Mouse (Mus musculus): ENCODE measurements around the gene Mars2. TPM values are rescaled to one million over a fixed set of nuclear protein-coding genes. Genes with fewer than 3 reads are reported as not detected.

The Mars2 gene
- polyA plus RNA-seq, 1 experiment: 2.5 TPM

DNA sequence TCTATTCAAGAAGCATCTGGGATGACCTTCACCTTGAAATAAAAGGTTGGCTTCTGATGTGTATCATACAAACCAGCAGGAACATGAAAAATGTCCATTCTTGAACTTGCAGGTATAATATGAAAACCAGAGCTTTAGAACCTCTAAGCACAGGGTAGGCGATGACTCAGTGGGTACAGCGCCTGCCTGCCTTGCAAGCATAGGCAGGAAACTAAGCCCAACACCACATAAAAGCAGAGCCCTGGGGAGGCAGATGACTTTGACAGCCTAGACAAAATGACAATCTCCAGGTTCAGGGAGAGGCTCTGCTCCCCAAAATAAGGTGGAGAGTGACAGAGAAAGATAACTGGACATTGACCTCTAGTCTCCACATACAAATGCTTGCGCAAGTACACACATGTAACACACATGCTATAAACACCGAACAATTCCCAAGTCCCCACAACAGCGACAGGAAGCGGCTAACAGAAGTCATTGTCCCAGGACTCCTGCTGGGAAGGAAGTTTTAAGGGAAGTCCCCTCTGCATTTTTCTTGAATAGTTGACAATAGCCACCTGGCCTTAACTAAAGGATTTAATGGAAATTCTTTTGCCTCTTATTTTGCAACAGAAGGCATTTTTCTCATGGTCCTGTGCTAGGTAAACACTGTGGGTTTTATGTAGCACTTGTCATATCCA, 40.5 kb upstream of the Mars2 start:
- H3K27me3 ChIP-seq (ENCODE audit: control insufficient read depth, insufficient read depth, low read length): no peaks in the 10 kb centered on the region
- DNase-seq (ENCODE audit: low read depth in 1 of 2, low spot score in 2 of 2): no peak
- WGBS: 71% methylated on average over 6 of the region's 6 CpGs
- H3K4me3 ChIP-seq (ENCODE audit: extremely low read depth, insufficient read depth, insufficient read length): no peak overlapping the region
- no peaks in the 10 kb centered on the region for H3K36me3 ChIP-seq (ENCODE audit: control insufficient read depth, insufficient read depth, low read length)
- no peak overlapping the region for H3K27ac ChIP-seq (ENCODE audit: insufficient read depth, low read length)
- TF ChIP-seq CTCF (IDR thresholded peaks at IDR 0.05; ENCODE audit: extremely low read depth, insufficient read depth, insufficient read length, insufficient replicate concordance) (no peak), POLR2A (IDR thresholded peaks at IDR 0.05; ENCODE audit: low read depth, low read length) (no peak)
- H3K4me1 ChIP-seq (ENCODE audit: control insufficient read depth, insufficient read depth, insufficient read length): no peaks in the 10 kb centered on the region

DNA sequence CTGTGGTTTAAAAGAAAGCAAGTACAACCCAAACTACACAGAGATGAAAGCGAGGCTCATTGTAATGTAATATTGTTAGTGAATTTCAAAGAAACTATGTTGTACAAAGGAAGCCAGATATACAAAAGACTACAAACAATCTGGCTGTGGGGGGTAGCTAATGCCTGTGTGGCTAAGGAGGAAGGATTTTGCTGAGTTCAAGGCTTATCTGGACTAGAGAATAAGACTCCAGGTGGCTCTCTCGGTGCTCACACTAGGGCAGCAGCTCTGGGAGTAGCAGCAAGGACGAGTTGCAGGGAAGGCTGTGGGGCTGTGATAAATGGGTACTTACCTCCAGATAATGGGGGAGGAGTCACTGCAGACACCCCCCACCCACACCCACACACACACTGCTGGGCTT, 38.3 kb upstream of the Mars2 start:
- Histone ChIP-seq H3K27me3 (ENCODE audit: control insufficient read depth, insufficient read depth, low read length) (no peaks in the 10 kb centered on the region), H3K36me3 (ENCODE audit: control insufficient read depth, insufficient read depth, low read length) (no peaks in the 10 kb centered on the region; the same call in 1 of the 2 replicates), H3K4me1 (ENCODE audit: control insufficient read depth, insufficient read depth, insufficient read length) (no peaks in the 10 kb centered on the region), H3K27ac (ENCODE audit: insufficient read depth, low read length) (no peak overlapping the region), H3K4me3 (ENCODE audit: extremely low read depth, insufficient read depth, insufficient read length) (no peak overlapping the region)
- WGBS: 56% methylated on average over 3 of the region's 3 CpGs
- no peak for DNase-seq (ENCODE audit: low read depth in 1 of 2, low spot score in 2 of 2)
- TF ChIP-seq CTCF (IDR thresholded peaks at IDR 0.05; ENCODE audit: extremely low read depth, insufficient read depth, insufficient read length, insufficient replicate concordance) (no peak), POLR2A (IDR thresholded peaks at IDR 0.05; ENCODE audit: low read depth, low read length) (no peak)

DNA sequence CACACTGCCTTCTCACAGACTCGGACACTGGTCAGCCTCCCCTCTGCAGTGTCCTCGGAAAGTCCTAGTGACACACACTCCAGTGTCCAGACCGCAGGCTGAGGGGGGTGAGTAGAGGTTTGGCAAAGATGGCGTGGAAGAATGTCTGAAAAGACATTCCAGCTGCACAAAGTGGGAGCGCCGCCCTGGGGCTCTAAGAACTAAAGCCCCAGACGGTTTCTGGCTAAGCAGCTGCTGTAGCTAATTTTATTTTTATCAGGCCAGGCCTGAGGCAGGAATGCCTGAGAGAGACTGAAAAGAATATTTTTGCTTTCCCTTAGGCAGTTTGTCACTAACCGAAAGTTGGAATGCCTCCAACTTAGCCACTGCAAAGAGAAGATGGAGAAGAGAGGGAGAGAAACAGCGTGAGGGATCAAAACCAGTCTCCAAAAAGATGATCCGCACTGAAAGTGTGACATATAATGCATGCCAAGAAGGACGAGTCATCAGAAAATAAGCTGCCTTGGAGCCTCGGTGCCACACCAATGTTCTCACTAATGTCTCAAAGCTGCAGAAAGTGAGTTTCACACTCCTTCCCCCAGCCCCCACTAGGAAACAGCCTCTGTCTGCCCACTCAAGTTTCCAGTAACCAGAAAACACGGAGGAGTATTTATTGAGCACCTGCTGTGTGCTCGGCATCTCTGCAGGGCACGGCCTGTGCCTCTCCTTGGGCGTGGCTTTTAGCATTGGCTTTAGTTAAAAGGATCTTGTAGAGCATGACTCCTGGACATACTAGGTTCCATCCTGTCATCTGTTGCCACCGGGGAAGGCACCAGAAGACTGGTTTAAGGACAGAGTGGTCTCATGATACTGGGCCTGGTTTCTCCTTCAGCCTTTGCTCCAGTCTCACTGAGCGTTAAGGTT, 34.9 kb upstream of the Mars2 start:
- Histone ChIP-seq H3K27me3 (ENCODE audit: control insufficient read depth, insufficient read depth, low read length) (no peaks in the 10 kb centered on the region), H3K4me1 (ENCODE audit: control insufficient read depth, insufficient read depth, insufficient read length) (no peaks in the 10 kb centered on the region), H3K4me3 (ENCODE audit: extremely low read depth, insufficient read depth, insufficient read length) (no peak overlapping the region), H3K36me3 (ENCODE audit: control insufficient read depth, insufficient read depth, low read length) (peaks cover 2% of the 10 kb centered on the region; the same call in 1 of the 2 replicates), H3K27ac (ENCODE audit: insufficient read depth, low read length) (no peak overlapping the region; the same call in 1 of the 2 replicates)
- 71% methylated on average over 18 of the region's 18 CpGs for WGBS
- DNase-seq (ENCODE audit: low read depth in 1 of 2, low spot score in 2 of 2): no peak
- TF ChIP-seq CTCF (IDR thresholded peaks at IDR 0.05; ENCODE audit: extremely low read depth, insufficient read depth, insufficient read length, insufficient replicate concordance): no peak
- TF ChIP-seq POLR2A (IDR thresholded peaks at IDR 0.05; ENCODE audit: low read depth, low read length): no peak

DNA sequence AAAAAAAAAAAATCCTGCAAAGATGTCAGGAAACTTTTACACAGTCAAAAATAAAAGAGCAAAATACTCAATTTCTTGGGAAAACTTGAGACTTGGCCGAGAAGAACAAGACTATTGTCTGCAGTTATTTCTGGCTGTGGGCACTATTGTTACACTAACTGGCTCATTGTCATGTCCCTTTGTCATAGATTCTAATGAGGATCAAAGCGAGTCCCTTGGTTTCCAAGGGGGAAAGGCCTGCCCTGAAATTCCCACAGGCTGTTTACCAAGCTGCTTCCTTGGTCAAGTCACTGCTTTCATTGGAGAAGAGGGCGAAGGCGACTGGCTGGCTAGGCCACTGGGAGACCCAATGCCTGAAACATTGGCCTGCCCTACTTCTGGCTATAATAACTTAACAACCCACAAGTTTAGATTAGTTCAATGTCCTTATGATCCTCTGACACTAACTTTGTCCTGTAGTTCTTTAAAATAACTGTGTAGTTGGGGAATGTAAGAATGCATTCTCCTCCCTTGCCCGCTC, 31.1 kb upstream of the Mars2 start:
- H3K4me3 ChIP-seq (ENCODE audit: extremely low read depth, insufficient read depth, insufficient read length): no peak overlapping the region
- peaks cover 12% of the 10 kb centered on the region; the same call in 1 of the 2 replicates for H3K4me1 ChIP-seq (ENCODE audit: control insufficient read depth, insufficient read depth, insufficient read length)
- TF ChIP-seq POLR2A (IDR thresholded peaks at IDR 0.05; ENCODE audit: low read depth, low read length) (no peak), CTCF (IDR thresholded peaks at IDR 0.05; ENCODE audit: extremely low read depth, insufficient read depth, insufficient read length, insufficient replicate concordance) (no peak)
- DNase-seq (ENCODE audit: low read depth in 1 of 2, low spot score in 2 of 2): no peak
- 87% methylated on average over 5 of the region's 5 CpGs for whole genome bisulfite sequencing
- peaks cover 2% of the 10 kb centered on the region; the same call in 1 of the 2 replicates for H3K36me3 ChIP-seq (ENCODE audit: control insufficient read depth, insufficient read depth, low read length)
- no peak overlapping the region for H3K27ac ChIP-seq (ENCODE audit: insufficient read depth, low read length)
- H3K27me3 ChIP-seq (ENCODE audit: control insufficient read depth, insufficient read depth, low read length): no peaks in the 10 kb centered on the region

DNA sequence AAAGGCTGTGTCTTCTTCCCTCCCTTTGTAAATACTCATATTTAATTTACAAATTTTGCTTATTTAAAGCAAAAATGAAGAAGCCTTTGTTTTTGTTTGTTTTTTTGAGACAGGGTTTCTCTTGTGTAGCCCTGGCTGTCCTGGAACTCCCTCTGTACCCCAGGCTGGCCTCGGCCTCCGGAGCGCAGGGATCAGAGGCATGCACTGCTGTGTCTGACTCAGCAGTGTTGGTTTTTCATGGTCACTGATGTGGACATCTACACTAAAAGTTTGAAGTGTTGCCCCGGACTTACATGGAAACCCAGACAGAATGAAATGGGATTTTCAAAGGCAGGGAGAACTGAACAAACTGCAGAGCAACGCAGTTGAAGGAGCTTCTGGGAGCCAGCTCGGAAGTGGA, 29.4 kb upstream of the Mars2 start:
- H3K36me3 ChIP-seq (ENCODE audit: control insufficient read depth, insufficient read depth, low read length): peaks cover 2% of the 10 kb centered on the region; the same call in 1 of the 2 replicates
- 92% methylated on average over 6 of the region's 6 CpGs for WGBS

GRCm38 (mm10) chr1:55208500-55209140, 28.4 kb upstream of the Mars2 start:
- TF ChIP-seq POLR2A (IDR thresholded peaks at IDR 0.05; ENCODE audit: low read depth, low read length) (no peak), CTCF (IDR thresholded peaks at IDR 0.05; ENCODE audit: extremely low read depth, insufficient read depth, insufficient read length, insufficient replicate concordance) (no peak)
- H3K36me3 ChIP-seq (ENCODE audit: control insufficient read depth, insufficient read depth, low read length): 0 out of 2 replicates have a peak, but pooled peaks cover 2% of the 10 kb centered on the region
- H3K4me3 ChIP-seq (ENCODE audit: extremely low read depth, insufficient read depth, insufficient read length): no peak overlapping the region
- 34% methylated on average over 5 of the region's 5 CpGs for WGBS
- peaks cover 21% of the 10 kb centered on the region; the same call in 1 of the 2 replicates for H3K4me1 ChIP-seq (ENCODE audit: control insufficient read depth, insufficient read depth, insufficient read length)
- DNase-seq (ENCODE audit: low read depth in 1 of 2, low spot score in 2 of 2): no peak
- H3K27ac ChIP-seq (ENCODE audit: insufficient read depth, low read length): peak overlapping the region; percentile 78
- H3K27me3 ChIP-seq (ENCODE audit: control insufficient read depth, insufficient read depth, low read length): no peaks in the 10 kb centered on the region

More for the DNA sequence above, 29.4 kb upstream of the Mars2 start:
- peaks cover 21% of the 10 kb centered on the region; the same call in 1 of the 2 replicates for H3K4me1 ChIP-seq (ENCODE audit: control insufficient read depth, insufficient read depth, insufficient read length)
- TF ChIP-seq CTCF (IDR thresholded peaks at IDR 0.05; ENCODE audit: extremely low read depth, insufficient read depth, insufficient read length, insufficient replicate concordance) (no peak), POLR2A (IDR thresholded peaks at IDR 0.05; ENCODE audit: low read depth, low read length) (no peak)
- no peak for DNase-seq (ENCODE audit: low read depth in 1 of 2, low spot score in 2 of 2)
- no peak overlapping the region for H3K4me3 ChIP-seq (ENCODE audit: extremely low read depth, insufficient read depth, insufficient read length)
- no peaks in the 10 kb centered on the region for H3K27me3 ChIP-seq (ENCODE audit: control insufficient read depth, insufficient read depth, low read length)
- H3K27ac ChIP-seq (ENCODE audit: insufficient read depth, low read length): no peak overlapping the region
